Mouse (Mus musculus): ENCODE measurements around the gene Prss1. TPM values are rescaled to one million over a fixed set of nuclear protein-coding genes. Genes with fewer than 3 reads are reported as not detected.

The Prss1 gene
- polyA plus RNA-seq (2014; fragmentation: Illumina TruSeq; extraction: RNeasy Lipid Tissue Mini Kit (QIAGEN cat#74804); ENCODE audit: low read depth, low replicate concordance): not detected

GRCm38 (mm10) chr6:41458632-41459031, at the start of gene Prss1:
TSS of gene Prss1 (plus strand) at chr6:41458932.

DNA sequence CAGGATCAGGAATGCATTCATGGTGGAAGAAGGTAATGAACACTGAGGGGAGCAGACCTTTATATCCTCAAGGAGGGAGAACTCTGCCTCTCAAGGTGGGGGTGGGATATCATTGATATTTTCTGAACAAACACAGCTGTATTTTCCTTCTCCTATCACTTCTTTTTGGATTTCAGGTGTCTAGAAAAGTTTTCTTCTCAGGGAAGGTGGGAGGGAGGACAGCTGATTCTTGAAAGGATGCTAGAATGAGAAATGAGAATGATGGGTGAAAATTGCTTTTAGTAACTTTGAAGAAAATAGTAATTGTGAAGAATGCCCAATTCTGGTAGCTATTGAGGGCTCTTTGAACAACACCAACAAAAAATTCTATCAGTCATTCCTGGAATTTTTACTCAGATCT, 12.7 kb upstream of the Prss1 start, which contains the start of gene Gm10334:
Gene Gm10334, minus strand, starts transcription at position 101 of the 400 bp plus-strand sequence.

Other genes with a start within 250 kb of the Prss1 start
- 0.55 TPM for gene Try4, start 156.7 kb upstream of the Prss1 start, polyA plus RNA-seq (2014; fragmentation: Illumina TruSeq; extraction: RNeasy Lipid Tissue Mini Kit (QIAGEN cat#74804); ENCODE audit: low read depth, low replicate concordance)
- gene Try5, start 142.1 kb upstream of the Prss1 start, polyA plus RNA-seq (2014; fragmentation: Illumina TruSeq; extraction: RNeasy Lipid Tissue Mini Kit (QIAGEN cat#74804); ENCODE audit: low read depth, low replicate concordance): not detected
- gene Try10, start 104.8 kb upstream of the Prss1 start, polyA plus RNA-seq (2014; fragmentation: Illumina TruSeq; extraction: RNeasy Lipid Tissue Mini Kit (QIAGEN cat#74804); ENCODE audit: low read depth, low replicate concordance): not detected
- not detected for gene Prss3, start 81.3 kb upstream of the Prss1 start, polyA plus RNA-seq (2014; fragmentation: Illumina TruSeq; extraction: RNeasy Lipid Tissue Mini Kit (QIAGEN cat#74804); ENCODE audit: low read depth, low replicate concordance)
- gene Gm5771, start 66.6 kb upstream of the Prss1 start, polyA plus RNA-seq (2014; fragmentation: Illumina TruSeq; extraction: RNeasy Lipid Tissue Mini Kit (QIAGEN cat#74804); ENCODE audit: low read depth, low replicate concordance): not detected
- gene Gm10334, start 12.8 kb upstream of the Prss1 start, polyA plus RNA-seq (2014; fragmentation: Illumina TruSeq; extraction: RNeasy Lipid Tissue Mini Kit (QIAGEN cat#74804); ENCODE audit: low read depth, low replicate concordance): not detected
- not detected for gene Prss2, start 62.9 kb downstream of the Prss1 start, polyA plus RNA-seq (2014; fragmentation: Illumina TruSeq; extraction: RNeasy Lipid Tissue Mini Kit (QIAGEN cat#74804); ENCODE audit: low read depth, low replicate concordance)
- 29.8 TPM for gene Ephb6, start 146.6 kb downstream of the Prss1 start, polyA plus RNA-seq (2014; fragmentation: Illumina TruSeq; extraction: RNeasy Lipid Tissue Mini Kit (QIAGEN cat#74804); ENCODE audit: low read depth, low replicate concordance)
- gene Trpv6, start 177.5 kb downstream of the Prss1 start, polyA plus RNA-seq (2014; fragmentation: Illumina TruSeq; extraction: RNeasy Lipid Tissue Mini Kit (QIAGEN cat#74804); ENCODE audit: low read depth, low replicate concordance): 27.6 TPM
- not detected for gene Trpv5, start 221.8 kb downstream of the Prss1 start, polyA plus RNA-seq (2014; fragmentation: Illumina TruSeq; extraction: RNeasy Lipid Tissue Mini Kit (QIAGEN cat#74804); ENCODE audit: low read depth, low replicate concordance)
- gene Llcfc1, start 225.5 kb downstream of the Prss1 start, polyA plus RNA-seq (2014; fragmentation: Illumina TruSeq; extraction: RNeasy Lipid Tissue Mini Kit (QIAGEN cat#74804); ENCODE audit: low read depth, low replicate concordance): 11.7 TPM
- not detected for gene Kel, start 245.4 kb downstream of the Prss1 start, polyA plus RNA-seq (2014; fragmentation: Illumina TruSeq; extraction: RNeasy Lipid Tissue Mini Kit (QIAGEN cat#74804); ENCODE audit: low read depth, low replicate concordance)

Measured in adipose tissue, adult 10 weeks (tissue).